In the genomic region with DNA sequence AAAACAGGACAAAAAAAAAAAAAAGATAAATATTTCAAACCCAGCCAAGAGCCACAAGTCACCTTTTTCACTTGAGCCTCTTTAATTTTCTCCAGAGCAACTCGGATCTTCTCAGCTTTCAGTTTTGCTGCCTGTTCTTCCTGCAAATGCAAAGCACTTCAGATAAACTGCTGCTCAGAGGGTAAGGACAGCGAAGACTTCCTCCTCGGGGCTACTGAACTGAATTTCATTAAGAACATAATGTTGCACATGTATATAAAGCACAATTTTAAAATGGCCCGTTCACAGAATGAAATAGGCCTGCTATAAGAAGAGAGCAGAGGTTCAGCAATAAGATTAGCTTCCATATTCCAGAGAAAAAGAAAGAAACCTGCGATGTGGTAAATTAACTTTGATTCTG, we compare ENCODE assay signal across 32 mouse cellular contexts.
A peak's percentile ranks its signal among the peaks of the same experiment; 100 is the strongest.
DNase-seq lines count a peak whose midpoint lies in the region; ATAC-seq and TF ChIP-seq lines count a peak whose summit lies in the region.
"Had no signal": no experiment of that assay in that cellular context is flagged by ENCODE, and none has a peak within 500 bp of the region (broad histone marks: within the 10 kb centered on the region; RNA-seq: fewer than 3 reads in every experiment).

No protein-coding gene starts in this region.

- 90% methylated on average over 5 of the region's 5 CpGs for WGBS in cerebellum, adult 2 months

- ATAC-seq in megakaryocyte, adult 5-6 weeks (ENCODE audit: poor library complexity, severe bottlenecking) = no peak
- ATAC-seq in common myeloid progenitor, adult 5-6 weeks (replicated peaks; ENCODE audit: low read depth, poor library complexity, severe bottlenecking) = 0 out of 2 replicates have a peak, but pooled peaks have one; percentile 32
- ATAC-seq: forebrain, postnatal 0 days; hindbrain, embryonic 16.5 days; midbrain, embryonic 15.5 days had no signal

- peaks cover 20% of the 10 kb centered on the region; the same call in 1 of the 2 replicates for H3K4me1 ChIP-seq in megakaryocyte, embryonic 14.5 days
- H3K4me1 ChIP-seq in cerebellum, adult 2 months (ENCODE audit: control insufficient read depth, insufficient read depth, low read length) = no peaks in the 10 kb centered on the region
- H3K4me1 ChIP-seq: embryonic facial prominence, embryonic 10.5 days; embryonic facial prominence, embryonic 15.5 days; forebrain, embryonic 12.5 days; midbrain, embryonic 10.5 days; midbrain, embryonic 15.5 days; neural tube, embryonic 12.5 days; stomach, embryonic 15.5 days had no signal

- TF ChIP-seq CTCF in gastrocnemius, adult 2 months (IDR thresholded peaks at IDR 0.05) = no peak
- no peak for TF ChIP-seq CTCF in cerebellum, adult 2 months (IDR thresholded peaks at IDR 0.05; ENCODE audit: borderline replicate concordance, insufficient read depth, low read depth, low read length)

- peak overlapping the region; percentile 28; the same call in 1 of the 2 replicates for H3K27ac ChIP-seq in gastrocnemius, adult 2 months
- H3K27ac ChIP-seq in cerebellum, adult 2 months (ENCODE audit: insufficient read depth, low read length) = no peak overlapping the region
- H3K27ac ChIP-seq: embryonic facial prominence, embryonic 10.5 days; embryonic facial prominence, embryonic 15.5 days; forebrain, embryonic 12.5 days; heart, adult 2 months; liver, embryonic 14.5 days; macrophage; midbrain, embryonic 10.5 days; midbrain, embryonic 15.5 days; neural tube, embryonic 12.5 days; stomach, embryonic 15.5 days had no signal

- no peaks in the 10 kb centered on the region for H3K9me3 ChIP-seq in megakaryocyte, embryonic 14.5 days
- H3K9me3 ChIP-seq: embryonic facial prominence, embryonic 10.5 days; embryonic facial prominence, embryonic 15.5 days; forebrain, embryonic 12.5 days; midbrain, embryonic 10.5 days; midbrain, embryonic 15.5 days; neural tube, embryonic 12.5 days; stomach, embryonic 15.5 days had no signal

- TF ChIP-seq POLR2A in cerebellum, adult 2 months (IDR thresholded peaks at IDR 0.05; ENCODE audit: borderline replicate concordance, insufficient read depth, low read length) = no peak

- no peaks in the 10 kb centered on the region for H3K27me3 ChIP-seq in megakaryocyte, embryonic 14.5 days (replicated peaks)
- no peaks in the 10 kb centered on the region for H3K27me3 ChIP-seq in cerebellum, adult 2 months (ENCODE audit: control insufficient read depth, insufficient read depth, low read length)
- H3K27me3 ChIP-seq: embryonic facial prominence, embryonic 15.5 days; forebrain, embryonic 12.5 days; midbrain, embryonic 15.5 days; neural tube, embryonic 12.5 days; stomach, embryonic 15.5 days had no signal

- no peak for DNase-seq in gastrocnemius, adult 2 months
- no peak for DNase-seq in gastrocnemius, postnatal 25 days
- peak; percentile 71 for DNase-seq in A20 (ENCODE audit: low read depth, low spot score)
- DNase-seq in cerebellum, postnatal 25 days = no peak
- DNase-seq in cerebellum, adult 2 months = no peak
- DNase-seq: adrenal gland, postnatal 25 days; B cell, adult 2 months; cerebellum, adult 11-12 months; cerebellum, postnatal 10 days; forebrain, postnatal 0 days; gastrocnemius, postnatal 36 days; heart, adult 2 months; heart, postnatal 14 days; kidney, adult 8-10 months; kidney, postnatal 25 days; liver; lung, adult 2 months; lung, postnatal 10 days; right cerebral cortex, postnatal 4 days had no signal

- intact Hi-C loops in gastrocnemius, adult 2 months (cut with DNase I) = no loop called here

- H3K36me3 ChIP-seq in megakaryocyte, embryonic 14.5 days (replicated peaks; ENCODE audit: low read length) = peaks cover 10% of the 10 kb centered on the region

- no peak overlapping the region for H3K4me3 ChIP-seq in gastrocnemius, adult 2 months
- peak overlapping the region; percentile 83 for H3K4me3 ChIP-seq in megakaryocyte, embryonic 14.5 days (replicated peaks)
- H3K4me3 ChIP-seq in cerebellum, adult 2 months (replicated peaks; ENCODE audit: insufficient read depth, low read depth, low read length) = no peak overlapping the region
- H3K4me3 ChIP-seq: embryonic facial prominence, embryonic 10.5 days; embryonic facial prominence, embryonic 15.5 days; forebrain, embryonic 12.5 days; heart, adult 2 months; midbrain, embryonic 10.5 days; midbrain, embryonic 15.5 days; neural tube, embryonic 12.5 days; stomach, embryonic 15.5 days had no signal
